Mouse (Mus musculus): ENCODE measurements around the gene Gm20518. TPM values are rescaled to one million over a fixed set of nuclear protein-coding genes. Genes with fewer than 3 reads are reported as not detected.

Gene Gm20518
- polyA plus RNA-seq, 1 experiment from 2014 or later = 0.19 TPM

DNA sequence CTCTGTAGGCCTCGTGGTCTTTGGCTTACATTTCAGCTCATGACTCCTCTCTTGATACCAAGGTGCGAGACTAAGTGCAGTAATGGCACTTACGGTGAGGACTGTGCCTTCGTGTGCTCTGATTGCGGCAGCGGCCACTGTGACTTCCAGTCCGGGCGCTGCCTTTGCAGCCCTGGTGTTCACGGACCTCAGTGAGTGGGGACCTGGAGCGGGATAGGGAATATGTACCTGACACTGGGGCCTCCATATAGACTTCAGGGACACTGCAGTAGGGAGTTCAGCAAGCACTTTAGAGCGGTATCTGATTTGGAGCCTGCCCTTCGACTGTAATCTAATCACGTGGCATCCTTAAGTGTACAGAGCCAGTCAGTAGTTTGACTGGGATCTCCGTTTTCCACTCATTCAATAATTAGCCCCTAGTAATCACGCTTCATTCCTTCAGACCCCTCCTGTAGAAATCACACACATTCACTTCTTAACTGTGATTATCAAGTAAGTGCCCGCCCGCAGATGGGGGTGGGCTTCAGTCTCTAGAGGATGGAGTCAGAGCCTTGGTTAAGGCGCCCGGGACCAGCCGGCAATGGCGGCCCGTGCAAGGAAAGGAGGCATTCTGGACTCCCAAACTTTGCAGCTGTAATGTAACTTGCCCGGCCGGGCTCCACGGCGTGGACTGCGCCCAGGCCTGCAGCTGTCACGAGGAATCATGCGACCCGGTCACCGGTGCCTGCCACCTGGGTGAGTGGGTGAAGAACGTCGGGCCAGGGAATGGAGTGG is 87.6 kb downstream of the Gm20518 start:
- H3K4me3 ChIP-seq = peak overlapping the region; percentile 43
- 36% methylated on average over 33 of the region's 33 CpGs for WGBS
- H3K36me3 ChIP-seq = no peaks in the 10 kb centered on the region
- H3K4me1 ChIP-seq (replicated peaks) = peaks cover 73% of the 10 kb centered on the region
- no peak for ATAC-seq (replicated peaks; ENCODE audit: insufficient number of reproducible peaks, insufficient read depth, low FRiP score, low read depth)
- peaks cover 82% of the 10 kb centered on the region for H3K27me3 ChIP-seq
- no peak overlapping the region for H3K27ac ChIP-seq
- no peaks in the 10 kb centered on the region for H3K9me3 ChIP-seq (replicated peaks)
- H3K4me2 ChIP-seq = peak overlapping the region; percentile 82
- 0 out of 2 replicates have a peak overlapping the region, but pooled peaks have one; percentile 14 for H3K9ac ChIP-seq

DNA sequence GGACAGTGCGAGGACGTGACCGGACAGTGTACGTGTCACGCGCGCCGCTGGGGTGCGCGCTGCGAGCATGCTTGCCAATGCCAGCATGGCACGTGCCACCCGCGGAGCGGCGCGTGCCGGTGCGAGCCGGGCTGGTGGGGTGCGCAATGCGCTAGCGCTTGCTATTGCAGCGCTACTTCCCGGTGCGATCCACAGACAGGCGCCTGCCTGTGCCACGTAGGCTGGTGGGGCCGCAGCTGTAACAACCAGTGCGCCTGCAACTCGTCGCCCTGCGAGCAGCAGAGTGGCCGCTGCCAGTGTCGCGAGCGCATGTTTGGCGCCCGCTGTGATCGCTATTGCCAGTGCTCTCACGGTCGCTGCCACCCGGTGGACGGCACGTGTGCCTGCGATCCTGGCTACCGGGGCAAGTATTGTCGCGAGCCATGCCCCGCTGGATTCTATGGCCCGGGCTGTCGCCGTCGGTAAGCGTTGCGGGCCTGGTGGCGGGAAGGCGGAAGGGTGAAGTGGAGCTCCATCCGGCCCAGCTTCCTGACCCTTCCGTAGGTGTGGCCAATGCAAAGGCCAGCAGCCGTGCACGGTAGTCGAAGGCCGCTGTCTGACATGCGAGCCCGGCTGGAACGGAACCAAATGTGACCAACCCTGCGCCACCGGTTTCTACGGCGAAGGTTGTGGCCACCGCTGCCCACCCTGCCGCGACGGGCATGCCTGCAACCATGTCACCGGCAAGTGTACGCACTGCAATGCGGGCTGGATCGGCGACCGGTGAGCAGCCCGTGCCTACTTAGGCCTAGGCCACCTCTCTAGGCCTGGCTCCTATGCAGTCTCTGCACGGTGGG is 88.4 kb downstream of the Gm20518 start:
- peaks cover 76% of the 10 kb centered on the region for H3K4me1 ChIP-seq (replicated peaks)
- peak overlapping the region; percentile 82 for H3K4me2 ChIP-seq
- 0 out of 2 replicates have a peak overlapping the region, but pooled peaks have one; percentile 19 for H3K9ac ChIP-seq
- no peaks in the 10 kb centered on the region for H3K36me3 ChIP-seq
- no peak overlapping the region for H3K27ac ChIP-seq
- peaks cover 87% of the 10 kb centered on the region for H3K27me3 ChIP-seq
- WGBS = 12% methylated on average over 83 of the region's 83 CpGs
- no peak for ATAC-seq (replicated peaks; ENCODE audit: insufficient number of reproducible peaks, insufficient read depth, low FRiP score, low read depth)
- H3K9me3 ChIP-seq (replicated peaks) = no peaks in the 10 kb centered on the region
- H3K4me3 ChIP-seq = peak overlapping the region; percentile 43

DNA sequence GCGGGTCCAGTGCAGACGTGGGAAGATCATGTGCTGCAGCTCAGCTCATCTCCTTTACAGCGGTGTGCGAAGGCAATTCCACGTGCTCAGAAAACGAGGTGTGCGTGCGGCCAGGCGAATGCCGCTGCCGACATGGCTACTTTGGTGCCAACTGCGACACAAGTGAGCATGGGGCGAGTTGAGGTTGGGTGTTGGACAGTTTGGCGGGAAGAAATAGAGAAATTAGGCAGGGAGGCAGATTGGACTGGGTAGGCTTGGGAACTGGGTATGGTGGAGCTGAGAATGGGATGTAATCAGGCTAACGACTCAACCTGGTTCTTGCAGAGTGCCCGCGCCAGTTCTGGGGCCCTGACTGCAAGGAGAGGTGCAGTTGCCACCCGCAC is 89.0 kb downstream of the Gm20518 start:
- Histone ChIP-seq H3K4me1 (replicated peaks) (peaks cover 76% of the 10 kb centered on the region), H3K27me3 (peaks cover 93% of the 10 kb centered on the region)
- ATAC-seq (replicated peaks; ENCODE audit: insufficient number of reproducible peaks, insufficient read depth, low FRiP score, low read depth) = no peak

DNA sequence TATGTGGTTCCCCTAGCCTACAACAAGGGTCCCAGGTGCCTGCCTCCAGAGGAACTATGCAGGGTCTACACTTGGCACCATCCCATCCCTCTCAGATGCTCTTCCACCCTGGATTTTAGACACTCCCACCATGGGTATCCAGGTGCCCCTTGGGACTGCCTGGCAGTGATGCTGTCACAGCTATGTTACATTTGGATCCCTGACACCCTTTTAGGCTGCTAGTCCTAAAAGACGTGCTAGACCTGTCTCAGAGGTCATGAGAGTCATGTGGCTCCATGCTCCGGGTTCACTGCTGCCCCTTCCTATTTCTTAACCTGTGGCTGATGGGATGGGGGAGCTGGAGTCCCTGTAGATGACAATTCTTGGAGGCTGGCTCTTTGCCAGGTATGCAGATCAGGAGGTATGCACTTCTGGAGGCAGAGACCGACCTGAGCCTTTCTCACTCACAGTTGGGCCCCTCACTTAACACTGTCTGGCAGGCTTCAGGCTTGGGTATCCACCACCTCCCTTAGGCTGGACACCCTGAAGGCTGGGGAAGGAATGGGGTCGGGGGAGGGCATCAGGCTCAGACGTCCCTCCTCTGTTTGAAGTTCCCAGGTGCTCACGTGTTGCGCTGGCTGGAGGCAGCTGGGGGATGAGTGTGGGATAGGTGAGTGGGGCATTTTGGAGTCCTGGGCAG is 89.6 kb downstream of the Gm20518 start:
- H3K9ac ChIP-seq = no peak overlapping the region
- no peaks in the 10 kb centered on the region for H3K36me3 ChIP-seq
- peaks cover 96% of the 10 kb centered on the region for H3K27me3 ChIP-seq
- WGBS = 18% methylated on average over 7 of the region's 7 CpGs
- peaks cover 77% of the 10 kb centered on the region for H3K4me1 ChIP-seq (replicated peaks)
- H3K4me2 ChIP-seq = peak overlapping the region; percentile 82; the same call in 1 of the 2 replicates
- H3K4me3 ChIP-seq = peak overlapping the region; percentile 43; the same call in 1 of the 2 replicates
- no peaks in the 10 kb centered on the region for H3K9me3 ChIP-seq (replicated peaks)
- no peak overlapping the region for H3K27ac ChIP-seq
- ATAC-seq (replicated peaks; ENCODE audit: insufficient number of reproducible peaks, insufficient read depth, low FRiP score, low read depth) = no peak

More for the DNA sequence above, 89.0 kb downstream of the Gm20518 start:
- 0 out of 2 replicates have a peak overlapping the region, but pooled peaks have one; percentile 19 for H3K9ac ChIP-seq
- H3K36me3 ChIP-seq = no peaks in the 10 kb centered on the region
- no peak overlapping the region for H3K27ac ChIP-seq
- WGBS = 28% methylated on average over 18 of the region's 18 CpGs
- no peaks in the 10 kb centered on the region for H3K9me3 ChIP-seq (replicated peaks)
- H3K4me2 ChIP-seq = peak overlapping the region; percentile 82
- peak overlapping the region; percentile 43 for H3K4me3 ChIP-seq

DNA sequence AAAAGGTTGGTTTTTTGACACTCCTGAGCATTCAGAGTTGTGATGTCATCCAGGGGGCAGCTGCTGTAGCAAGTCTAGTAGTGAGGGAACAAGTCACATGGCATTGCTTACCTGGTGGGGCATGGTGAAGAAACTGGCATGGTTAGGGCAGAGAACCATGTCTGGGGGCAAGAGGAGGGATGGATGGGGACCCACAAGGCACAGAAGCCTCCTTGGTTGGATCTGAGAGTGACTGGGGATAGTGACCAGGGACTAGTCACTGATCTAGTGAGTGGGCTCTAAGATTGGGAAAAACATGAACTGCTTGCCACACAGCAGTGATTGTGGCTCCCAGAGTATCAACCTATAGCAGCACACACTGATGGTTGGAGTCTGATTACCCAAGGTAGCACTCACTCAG is 91.9 kb downstream of the Gm20518 start:
- Histone ChIP-seq H3K4me2 (no peak overlapping the region), H3K4me3 (no peak overlapping the region), H3K27ac (no peak overlapping the region), H3K9me3 (replicated peaks) (no peaks in the 10 kb centered on the region), H3K9ac (no peak overlapping the region), H3K4me1 (replicated peaks) (peaks cover 67% of the 10 kb centered on the region), H3K27me3 (peaks cover 87% of the 10 kb centered on the region), H3K36me3 (no peaks in the 10 kb centered on the region)
- no peak for ATAC-seq (replicated peaks; ENCODE audit: insufficient number of reproducible peaks, insufficient read depth, low FRiP score, low read depth)

DNA sequence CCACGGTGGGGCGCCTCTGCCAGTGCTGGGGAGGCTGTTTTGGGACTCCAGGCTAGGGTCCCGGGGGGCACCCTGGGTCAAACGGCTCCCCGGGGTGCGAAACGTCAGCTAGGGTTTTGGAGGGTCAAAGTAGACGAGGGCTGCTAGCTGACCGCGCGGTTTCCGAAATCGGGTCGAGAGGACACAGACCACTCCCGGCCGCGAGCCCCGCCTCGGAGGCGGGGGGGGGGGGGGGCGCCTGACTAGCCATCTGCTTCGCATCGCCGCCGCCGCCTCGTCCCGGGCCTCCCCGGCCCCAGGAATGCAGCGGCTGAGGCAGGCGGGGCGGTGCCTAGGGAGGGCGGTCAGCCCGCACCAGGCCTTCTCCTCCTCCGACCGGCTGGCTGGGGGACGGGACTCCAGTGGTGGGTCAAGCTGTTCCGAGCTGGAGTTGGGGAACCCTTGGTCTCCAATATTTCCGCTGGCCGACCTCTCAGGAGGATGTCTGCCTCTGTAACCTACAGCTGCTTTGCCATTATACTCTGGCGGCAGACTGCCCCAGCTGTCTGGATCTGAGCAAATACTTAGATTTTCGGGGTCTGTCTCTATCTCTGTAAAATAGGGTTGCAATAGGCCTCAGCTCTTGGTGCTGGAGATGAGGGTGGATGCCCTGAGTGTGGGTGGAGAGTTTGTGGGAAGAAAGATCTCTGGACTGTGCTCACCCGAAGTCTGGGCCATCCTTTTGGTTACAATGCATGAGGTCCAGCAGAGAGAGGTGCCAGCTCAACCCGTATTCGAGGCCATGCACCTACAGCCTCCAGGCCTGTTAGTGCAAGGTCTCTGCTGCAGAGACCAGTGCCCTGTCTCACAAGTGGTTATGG is 92.9 kb downstream of the Gm20518 start:
- Histone ChIP-seq H3K4me2 (peak overlapping the region; percentile 88), H3K27ac (peak overlapping the region; percentile 82), H3K4me1 (replicated peaks) (peaks cover 57% of the 10 kb centered on the region), H3K4me3 (peak overlapping the region; percentile 62), H3K9ac (peak overlapping the region; percentile 65), H3K36me3 (no peaks in the 10 kb centered on the region), H3K27me3 (peaks cover 77% of the 10 kb centered on the region), H3K9me3 (replicated peaks) (no peaks in the 10 kb centered on the region)
- WGBS = 4% methylated on average over 39 of the region's 45 CpGs
- ATAC-seq (replicated peaks; ENCODE audit: insufficient number of reproducible peaks, insufficient read depth, low FRiP score, low read depth) = peak; percentile 58

DNA sequence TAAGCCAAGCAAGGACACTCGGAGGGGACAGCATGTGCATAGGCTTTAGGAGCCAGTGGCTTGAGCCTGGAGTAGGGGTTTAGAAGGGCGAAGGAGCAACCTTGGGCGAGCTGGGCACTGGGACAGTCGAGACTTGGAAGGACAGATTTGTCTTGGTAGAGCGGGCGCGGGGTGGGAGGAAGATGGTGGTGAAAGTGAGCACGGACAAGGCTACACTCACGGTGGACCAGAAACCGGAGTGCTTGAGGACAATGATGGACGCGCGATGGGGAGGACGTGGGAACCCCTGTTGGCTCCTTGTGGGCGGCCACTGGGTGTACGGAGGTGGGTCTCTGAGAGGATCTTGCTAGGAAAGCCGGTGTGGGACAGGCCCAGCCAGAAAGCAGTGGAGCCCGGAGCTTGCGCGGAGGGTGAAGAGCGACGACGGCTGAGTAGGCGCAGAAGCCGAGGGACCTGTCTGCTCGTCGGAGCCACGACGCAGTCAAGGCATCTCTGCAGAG is 93.6 kb downstream of the Gm20518 start:
- peak overlapping the region; percentile 62 for H3K4me3 ChIP-seq
- WGBS = 4% methylated on average over 29 of the region's 29 CpGs
- peaks cover 50% of the 10 kb centered on the region for H3K4me1 ChIP-seq (replicated peaks)
- no peaks in the 10 kb centered on the region for H3K9me3 ChIP-seq (replicated peaks)
- H3K9ac ChIP-seq = peak overlapping the region; percentile 65
- ATAC-seq (replicated peaks; ENCODE audit: insufficient number of reproducible peaks, insufficient read depth, low FRiP score, low read depth) = peak; percentile 24; the same call in 1 of the 2 replicates
- no peaks in the 10 kb centered on the region for H3K36me3 ChIP-seq
- H3K27ac ChIP-seq = peak overlapping the region; percentile 82
- peaks cover 70% of the 10 kb centered on the region for H3K27me3 ChIP-seq
- H3K4me2 ChIP-seq = peak overlapping the region; percentile 88

DNA sequence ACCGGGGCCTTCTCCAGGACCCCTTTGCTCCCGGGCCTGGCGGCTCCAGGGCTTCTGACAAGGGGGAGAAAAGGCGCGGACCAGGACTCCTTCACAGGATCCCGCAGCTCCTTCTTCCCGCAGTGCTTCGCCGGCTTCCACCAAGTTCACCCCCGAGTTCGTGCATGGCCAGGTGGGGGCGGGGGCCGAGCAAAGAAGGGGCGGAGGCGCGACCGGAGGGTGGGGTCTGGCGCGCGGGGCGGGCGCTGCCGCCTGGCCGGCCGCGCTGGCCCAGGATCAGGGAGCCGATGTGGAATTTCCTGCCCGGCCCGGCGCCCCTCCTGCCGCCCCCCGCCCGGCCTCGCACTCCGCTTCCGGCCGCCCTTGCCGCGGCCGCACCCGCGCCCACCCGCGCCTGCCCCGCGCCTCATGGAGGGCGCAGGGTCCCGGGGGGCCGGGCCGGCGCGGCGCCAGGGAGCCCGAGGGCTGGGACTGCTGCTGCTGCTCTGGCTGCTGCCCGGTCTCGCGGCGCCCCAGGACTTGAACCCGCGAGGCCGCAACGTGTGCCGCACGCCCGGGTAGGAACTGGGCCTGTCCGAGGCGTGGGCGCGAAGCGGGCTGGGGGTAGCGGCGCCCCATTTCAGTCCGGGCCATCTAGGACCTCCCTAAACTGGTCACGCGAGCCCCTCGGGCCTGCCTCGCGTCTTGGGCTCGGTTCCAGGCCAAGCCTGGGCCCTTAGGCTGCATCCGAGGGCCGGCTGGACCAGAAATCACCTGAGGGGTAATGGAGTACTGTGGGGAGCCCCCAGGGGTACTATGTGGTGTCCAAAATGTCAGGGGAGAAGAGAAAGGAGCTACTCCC is 94.3 kb downstream of the Gm20518 start, which contains the start of gene Scarf2:
TSS of gene Scarf2 (plus strand) at position 312 of the 841 bp plus-strand sequence.
- peak within 1 kb of the TSS; percentile 88 for H3K4me2 ChIP-seq
- WGBS = 2% methylated on average over 75 of the region's 81 CpGs
- peak within 1 kb of the TSS; percentile 82 for H3K27ac ChIP-seq
- peaks cover 3% of the 10 kb centered on the region; the same call in 1 of the 2 replicates for H3K36me3 ChIP-seq
- peak; percentile 69 for ATAC-seq (replicated peaks; ENCODE audit: insufficient number of reproducible peaks, insufficient read depth, low FRiP score, low read depth)
- H3K9ac ChIP-seq = peak within 1 kb of the TSS; percentile 65
- no peaks in the 10 kb centered on the region for H3K9me3 ChIP-seq (replicated peaks)
- peaks cover 43% of the 10 kb centered on the region for H3K4me1 ChIP-seq (replicated peaks)
- peaks cover 63% of the 10 kb centered on the region for H3K27me3 ChIP-seq
- peak within 1 kb of the TSS; percentile 62 for H3K4me3 ChIP-seq

DNA sequence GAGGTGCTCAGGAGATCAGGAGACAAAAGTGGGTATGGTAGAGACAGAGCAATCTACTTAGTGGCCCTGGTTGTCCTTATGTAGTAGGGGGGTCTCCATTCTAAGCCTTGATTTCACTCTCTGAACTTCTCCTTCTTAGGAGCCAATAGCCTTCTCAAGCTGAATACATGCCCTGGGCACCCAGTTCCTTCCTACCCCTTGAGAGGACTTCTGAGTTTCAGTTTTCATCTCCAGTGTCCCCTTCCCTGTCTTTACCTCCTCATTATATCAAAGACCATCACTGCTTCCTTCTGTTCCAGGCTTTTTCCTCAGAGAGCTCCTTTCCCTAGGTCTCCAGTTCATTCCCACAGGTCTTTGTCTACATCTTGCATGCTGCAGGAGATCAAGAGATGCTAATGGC is 95.0 kb downstream of the Gm20518 start:
- Histone ChIP-seq H3K9ac (peak overlapping the region; percentile 65; the same call in 1 of the 2 replicates), H3K4me3 (peak overlapping the region; percentile 62), H3K4me1 (replicated peaks) (peaks cover 36% of the 10 kb centered on the region), H3K27me3 (peaks cover 56% of the 10 kb centered on the region), H3K36me3 (peaks cover 5% of the 10 kb centered on the region; the same call in 1 of the 2 replicates), H3K27ac (peak overlapping the region; percentile 82), H3K9me3 (replicated peaks) (no peaks in the 10 kb centered on the region), H3K4me2 (peak overlapping the region; percentile 88)
- ATAC-seq (replicated peaks; ENCODE audit: insufficient number of reproducible peaks, insufficient read depth, low FRiP score, low read depth) = no peak

Measured in heart, embryonic 15.5 days (tissue).